Mouse (Mus musculus) midbrain, postnatal 0 days (tissue): ENCODE measurements around the gene Bckdha. TPM values are rescaled to one million over a fixed set of nuclear protein-coding genes. Genes with fewer than 3 reads are reported as not detected.

ENCODE experiments used
- ATAC-seq: fragments of 200-750 bp; cut with Nextera tagmentation; 2 replicates; pipeline ENCODE4 v1.8.0; 2017; ENCODE audit warnings: moderate number of reproducible peaks, mild to moderate bottlenecking, moderate TSS enrichment, moderate library complexity; ENCODE audit not compliant: low FRiP score
- DNase-seq: peaks from one replicate; pipeline ENCODE4 v3.0.0-alpha.2; 2015; ENCODE audit warnings: low spot score
- H3K27ac ChIP-seq: fragments of 300-500 bp; sonication (generic); 2 replicates; pipeline ENCODE4 v1.5.1; 2014; ENCODE audit warnings: low read depth, mild to moderate bottlenecking, low read length, mixed read lengths
- H3K27me3 ChIP-seq: fragments of 300-500 bp; sonication (generic); 2 replicates; pipeline ENCODE4 v1.6.1; 2014; ENCODE audit warnings: low read length, control low read depth, mixed read lengths; ENCODE audit not compliant: insufficient read depth
- H3K36me3 ChIP-seq: fragments of 300-500 bp; sonication (generic); 2 replicates; pipeline ENCODE4 v1.6.1; 2014; ENCODE audit warnings: low read length, control low read depth, mixed read lengths; ENCODE audit not compliant: insufficient read depth
- H3K4me1 ChIP-seq: fragments of 300-500 bp; sonication (generic); 2 replicates; pipeline ENCODE4 v1.6.1; 2014; ENCODE audit warnings: mild to moderate bottlenecking, control low read depth, antibody characterized with exemption, low read length, mixed read lengths; ENCODE audit not compliant: insufficient read depth
- H3K4me2 ChIP-seq: fragments of 300-500 bp; sonication (generic); 2 replicates; pipeline ENCODE4 v1.6.1; 2014; ENCODE audit warnings: low read depth, mild to moderate bottlenecking, low read length, mixed read lengths; ENCODE audit not compliant: poor library complexity, severe bottlenecking
- H3K4me3 ChIP-seq: fragments of 300-500 bp; sonication (generic); 2 replicates; pipeline ENCODE4 v1.5.1; 2014; ENCODE audit warnings: low read depth, mild to moderate bottlenecking, low read length, moderate library complexity
- H3K9ac ChIP-seq: fragments of 300-500 bp; sonication (generic); replicated peaks from 2 replicates; pipeline ENCODE4 v1.6.1; 2014; ENCODE audit warnings: mild to moderate bottlenecking, low read length, moderate library complexity, mixed read lengths; ENCODE audit not compliant: poor library complexity, severe bottlenecking
- H3K9me3 ChIP-seq: fragments of 300-500 bp; sonication (generic); 2 replicates; pipeline ENCODE4 v1.6.1; 2016; ENCODE audit warnings: low read length, control low read depth
- CTCF ChIP-seq: IDR thresholded peaks from 2 replicates; pipeline ENCODE4 v1.5.1; 2016; ENCODE audit warnings: antibody characterized with exemption, mild to moderate bottlenecking
- WGBS: fragments of 180-500 bp; shearing (Covaris S2); extraction: QIAGEN DNeasy Blood & Tissue Kit; methylation state at CpG from one replicate; pipeline ENCODE4 v1.1.7; 2014; 5-methylcytosine and 5-hydroxymethylcytosine counted together
- polyA plus RNA-seq: library from polyadenylated mRNA; unstranded; fragments of >200 nt; fragmentation: Nextera tagmentation; extraction: Ambion mirVana; gene quantifications from 2 replicates; pipeline ENCODE4 v1.2.1, GENCODE M21; 2015
- total RNA-seq: library from RNA; depleted of rRNA; stranded (reverse); fragments of >200 nt; gene quantifications from 2 replicates; pipeline ENCODE4 v1.2.3, GENCODE M21; 2014

Gene Bckdha
- total and polyA plus RNA-seq, 2 experiments from 2014 or later, result 40.7 to 78.2 TPM

GRCm38 (mm10) chr7:25689603-25690021, 30.8 kb upstream of the Bckdha start:
- H3K9ac ChIP-seq, result peak overlapping the region; percentile 48; the same call in 1 of the 2 replicates
- 14% methylated on average over 12 of the region's 12 CpGs for WGBS
- DNase-seq, result no peak

GRCm38 (mm10) chr7:25688810-25689586, 30.2 kb upstream of the Bckdha start:
- Histone ChIP-seq H3K36me3 (no peaks in the 10 kb centered on the region), H3K27me3 (peaks cover 42% of the 10 kb centered on the region), H3K9me3 (no peaks in the 10 kb centered on the region), H3K4me1 (peaks cover 6% of the 10 kb centered on the region), H3K4me2 (peak overlapping the region; percentile 73), H3K27ac (no peak overlapping the region), H3K9ac (peak overlapping the region; percentile 48; the same call in 1 of the 2 replicates), H3K4me3 (peak overlapping the region; percentile 38)
- no peak for DNase-seq
- 2% methylated on average over 48 of the region's 52 CpGs for WGBS
- no peak for TF ChIP-seq CTCF
- ATAC-seq, result peak; percentile 29; the same call in 1 of the 2 replicates

More at GRCm38 (mm10) chr7:25689603-25690021, 30.8 kb upstream of the Bckdha start:
- no peaks in the 10 kb centered on the region for H3K36me3 ChIP-seq
- H3K4me3 ChIP-seq, result peak overlapping the region; percentile 38
- ATAC-seq, result no peak
- H3K27ac ChIP-seq, result no peak overlapping the region
- H3K4me2 ChIP-seq, result peak overlapping the region; percentile 73
- H3K4me1 ChIP-seq, result peaks cover 6% of the 10 kb centered on the region
- no peak for TF ChIP-seq CTCF
- H3K27me3 ChIP-seq, result peaks cover 42% of the 10 kb centered on the region
- H3K9me3 ChIP-seq, result no peaks in the 10 kb centered on the region

GRCm38 (mm10) chr7:25687811-25688401, 29.1 kb upstream of the Bckdha start:
- ATAC-seq (no peak), DNase-seq (no peak)
- peak overlapping the region; percentile 38 for H3K4me3 ChIP-seq
- H3K36me3 ChIP-seq, result no peaks in the 10 kb centered on the region
- no peaks in the 10 kb centered on the region for H3K9me3 ChIP-seq
- 0 out of 2 replicates have a peak, but pooled peaks have one; percentile 23 for TF ChIP-seq CTCF
- peaks cover 6% of the 10 kb centered on the region for H3K4me1 ChIP-seq
- no peak overlapping the region for H3K27ac ChIP-seq
- peak overlapping the region; percentile 39 for H3K9ac ChIP-seq
- H3K4me2 ChIP-seq, result peak overlapping the region; percentile 73
- H3K27me3 ChIP-seq, result peaks cover 42% of the 10 kb centered on the region
- WGBS, result under 1% methylated on average over 47 of the region's 47 CpGs

- no peak for DNase-seq
- peaks cover 6% of the 10 kb centered on the region for H3K4me1 ChIP-seq
- peak within 1 kb of the TSS; percentile 38 for H3K4me3 ChIP-seq
- H3K27me3 ChIP-seq, result peaks cover 40% of the 10 kb centered on the region
- H3K27ac ChIP-seq, result no peak within 1 kb of the TSS
- H3K4me2 ChIP-seq, result peak within 1 kb of the TSS; percentile 73
- 1% methylated on average over 47 of the region's 69 CpGs for WGBS
- peak within 1 kb of the TSS; percentile 39 for H3K9ac ChIP-seq
- H3K36me3 ChIP-seq, result no peaks in the 10 kb centered on the region
- H3K9me3 ChIP-seq, result no peaks in the 10 kb centered on the region
- no peak for ATAC-seq
- TF ChIP-seq CTCF, result peak; percentile 57
Measured at GRCm38 (mm10) chr7:25686680-25687531, 28.1 kb upstream of the Bckdha start, which contains the start of gene Tgfb1. Gene Tgfb1, plus strand, starts transcription at chr7:25687002.

GRCm38 (mm10) chr7:25685926-25686470, 27.2 kb upstream of the Bckdha start:
- H3K27ac ChIP-seq, result no peak overlapping the region
- DNase-seq (no peak), ATAC-seq (no peak)
- H3K4me2 ChIP-seq, result no peak overlapping the region
- no peak overlapping the region for H3K4me3 ChIP-seq
- no peaks in the 10 kb centered on the region for H3K9me3 ChIP-seq
- H3K36me3 ChIP-seq, result no peaks in the 10 kb centered on the region
- no peak overlapping the region for H3K9ac ChIP-seq
- peaks cover 36% of the 10 kb centered on the region for H3K27me3 ChIP-seq
- peaks cover 6% of the 10 kb centered on the region for H3K4me1 ChIP-seq
- TF ChIP-seq CTCF, result no peak
- WGBS, result 75% methylated on average over 21 of the region's 21 CpGs
